Mouse (Mus musculus) midbrain, embryonic 16.5 days (tissue): ENCODE results near the gene Ptgds. TPM values are rescaled to one million over a fixed set of nuclear protein-coding genes. Genes with fewer than 3 reads are reported as not detected.

ENCODE experiments used
- ATAC-seq: fragments of 200-750 bp; cut with Nextera tagmentation; 2 replicates; pipeline ENCODE4 v1.8.0; 2017; ENCODE audit warnings: moderate TSS enrichment
- H3K27ac ChIP-seq: fragments of 300-500 bp; sonication (generic); 2 replicates; pipeline ENCODE4 v1.5.1; 2014; ENCODE audit warnings: mild to moderate bottlenecking, low read length, mixed read lengths
- H3K27me3 ChIP-seq: fragments of 300-500 bp; sonication (generic); 2 replicates; pipeline ENCODE4 v1.6.1; 2014; ENCODE audit warnings: low read depth, low read length, mixed read lengths; ENCODE audit not compliant: control insufficient read depth, insufficient read depth
- H3K36me3 ChIP-seq: fragments of 300-500 bp; sonication (generic); 2 replicates; pipeline ENCODE4 v1.6.1; 2014; ENCODE audit warnings: mild to moderate bottlenecking, low read length, moderate library complexity, mixed read lengths; ENCODE audit not compliant: control insufficient read depth, insufficient read depth
- H3K4me1 ChIP-seq: fragments of 300-500 bp; sonication (generic); 2 replicates; pipeline ENCODE4 v1.6.1; 2014; ENCODE audit warnings: mild to moderate bottlenecking, low read length, mixed read lengths; ENCODE audit not compliant: control insufficient read depth, insufficient read depth
- H3K4me2 ChIP-seq: fragments of 300-500 bp; sonication (generic); 2 replicates; pipeline ENCODE4 v1.6.1; 2014; ENCODE audit warnings: mild to moderate bottlenecking, low read length, mixed read lengths
- H3K4me3 ChIP-seq: fragments of 300-500 bp; sonication (generic); 2 replicates; pipeline ENCODE4 v1.5.1; 2014; ENCODE audit warnings: low read depth, mild to moderate bottlenecking, low read length, moderate library complexity, mixed read lengths
- H3K9ac ChIP-seq: fragments of 300-500 bp; sonication (generic); 2 replicates; pipeline ENCODE4 v1.6.1; 2014; ENCODE audit warnings: low read depth, low read length, mixed read lengths
- H3K9me3 ChIP-seq: fragments of 300-500 bp; sonication (generic); replicated peaks from 2 replicates; pipeline ENCODE4 v1.6.1; 2014; ENCODE audit warnings: mild to moderate bottlenecking, low read length, mixed read lengths; ENCODE audit not compliant: control insufficient read depth, poor library complexity, severe bottlenecking
- WGBS: fragments of 180-500 bp; shearing (Covaris S2); extraction: QIAGEN DNeasy Blood & Tissue Kit; methylation state at CpG from one replicate; pipeline ENCODE4 v1.1.7; 2014; 5-methylcytosine and 5-hydroxymethylcytosine counted together
- polyA plus RNA-seq: library from polyadenylated mRNA; unstranded; fragments of >200 nt; fragmentation: Nextera tagmentation; extraction: Ambion mirVana; gene quantifications from 2 replicates; pipeline ENCODE4 v1.2.1, GENCODE M21; 2015

The Ptgds gene
- polyA plus RNA-seq, 1 experiment from 2014 or later = 593 TPM

GRCm38 (mm10) chr2:25487965-25488670, 18.3 kb upstream of the Ptgds start:
- no peaks in the 10 kb centered on the region for H3K27me3 ChIP-seq
- no peak overlapping the region for H3K4me2 ChIP-seq
- H3K4me3 ChIP-seq = no peak overlapping the region
- H3K9me3 ChIP-seq = no peaks in the 10 kb centered on the region
- ATAC-seq = no peak
- WGBS = 70% methylated on average over 6 of the region's 6 CpGs
- H3K27ac ChIP-seq = no peak overlapping the region
- H3K36me3 ChIP-seq = no peaks in the 10 kb centered on the region
- H3K4me1 ChIP-seq = no peaks in the 10 kb centered on the region
- H3K9ac ChIP-seq = no peak overlapping the region

- Histone ChIP-seq H3K9me3 (no peaks in the 10 kb centered on the region), H3K4me1 (no peaks in the 10 kb centered on the region), H3K4me3 (no peak overlapping the region), H3K4me2 (no peak overlapping the region), H3K36me3 (no peaks in the 10 kb centered on the region), H3K9ac (no peak overlapping the region), H3K27me3 (no peaks in the 10 kb centered on the region), H3K27ac (no peak overlapping the region)
- no peak for ATAC-seq
- 66% methylated on average over 11 of the region's 11 CpGs for WGBS
These were observed 15.2 kb upstream of the Ptgds start for GRCm38 (mm10) chr2:25484901-25485647.

DNA sequence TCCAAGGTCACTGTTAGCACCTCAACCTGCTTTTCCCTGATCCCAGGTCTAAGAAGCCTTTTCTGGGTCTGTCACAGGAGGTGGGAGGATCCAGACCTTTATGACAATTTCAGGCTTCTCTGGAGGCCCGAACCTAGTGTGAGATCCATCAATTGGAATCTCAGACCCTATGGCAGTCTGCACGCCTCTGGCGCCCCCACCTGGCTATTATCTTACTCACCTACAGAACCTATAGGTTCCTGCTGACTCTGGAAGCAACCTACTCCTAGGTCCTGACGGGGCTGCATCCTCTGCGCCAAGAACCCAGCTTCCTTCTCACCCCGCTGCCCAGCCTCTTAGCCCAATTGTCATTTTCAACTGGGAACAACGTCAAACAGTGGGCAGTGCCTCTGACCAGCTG, 13.1 kb upstream of the Ptgds start:
- ATAC-seq = no peak
- no peak overlapping the region for H3K4me3 ChIP-seq
- H3K36me3 ChIP-seq = no peaks in the 10 kb centered on the region
- H3K9me3 ChIP-seq = no peaks in the 10 kb centered on the region
- H3K27me3 ChIP-seq = no peaks in the 10 kb centered on the region
- no peaks in the 10 kb centered on the region for H3K4me1 ChIP-seq
- no peak overlapping the region for H3K27ac ChIP-seq
- WGBS = 24% methylated on average over 7 of the region's 7 CpGs
- no peak overlapping the region for H3K4me2 ChIP-seq
- no peak overlapping the region for H3K9ac ChIP-seq

DNA sequence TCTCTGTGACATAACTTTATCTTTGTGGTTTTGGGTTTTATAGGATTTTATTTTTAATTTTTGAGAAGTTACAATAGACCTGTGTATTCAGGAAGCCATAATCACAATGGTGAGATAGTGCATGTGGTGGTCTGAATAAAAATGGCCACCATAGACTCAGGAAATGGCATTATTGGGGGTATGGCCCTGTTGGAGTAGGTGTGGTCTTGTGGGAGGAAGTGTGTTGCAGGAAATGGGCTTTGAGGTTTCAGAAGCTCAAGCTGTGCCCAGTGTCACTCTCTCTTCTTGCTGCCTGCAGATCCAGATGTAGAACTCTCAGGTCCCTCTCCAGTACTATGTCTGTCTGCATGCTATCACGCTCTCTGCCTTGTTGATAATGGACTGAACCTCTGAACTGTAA, 10.7 kb upstream of the Ptgds start:
- no peaks in the 10 kb centered on the region for H3K4me1 ChIP-seq
- H3K27ac ChIP-seq = no peak overlapping the region
- no peak overlapping the region for H3K9ac ChIP-seq
- no peak for ATAC-seq
- no peak overlapping the region for H3K4me3 ChIP-seq
- H3K9me3 ChIP-seq = no peaks in the 10 kb centered on the region
- H3K27me3 ChIP-seq = no peaks in the 10 kb centered on the region
- H3K4me2 ChIP-seq = no peak overlapping the region
- 83% methylated on average over 1 of the region's 1 CpGs for WGBS
- no peaks in the 10 kb centered on the region for H3K36me3 ChIP-seq

DNA sequence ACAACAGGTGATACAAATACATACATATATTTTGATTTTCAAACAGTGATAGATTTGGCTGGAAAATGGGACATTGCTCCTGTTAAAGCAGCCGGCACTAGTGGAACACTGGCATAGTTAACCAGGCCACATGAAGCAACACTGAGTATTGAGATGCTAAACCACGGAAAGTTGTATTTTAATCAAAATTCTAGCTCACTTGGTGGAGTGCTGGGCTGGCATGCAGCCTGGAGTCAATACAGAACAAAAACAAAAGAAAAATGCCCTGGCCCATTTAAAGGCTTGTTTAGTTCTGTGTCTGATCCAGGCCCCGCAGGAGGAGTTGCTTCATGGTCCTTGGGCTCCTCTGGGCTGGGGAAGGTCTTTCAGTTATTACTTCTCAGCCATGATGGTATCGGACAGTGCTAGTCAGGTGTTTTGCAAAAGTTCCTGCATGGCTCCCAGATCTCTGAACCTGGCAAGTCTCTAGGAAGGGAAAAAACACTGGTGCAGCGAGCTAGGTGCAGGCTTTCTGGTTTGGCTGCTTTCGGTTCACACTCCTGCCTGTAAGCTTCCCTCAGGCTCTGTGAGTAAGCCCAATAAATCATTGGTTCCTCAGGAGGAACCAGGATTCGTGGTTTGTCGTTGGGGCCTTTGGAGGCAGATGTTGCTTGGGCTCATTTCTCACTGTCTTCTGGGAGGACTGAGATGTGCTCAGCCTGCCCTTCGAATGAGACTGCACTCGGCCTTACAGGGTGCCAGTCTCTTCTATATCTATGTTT, 9.9 kb upstream of the Ptgds start:
- Histone ChIP-seq H3K4me1 (no peaks in the 10 kb centered on the region), H3K27me3 (no peaks in the 10 kb centered on the region)

DNA sequence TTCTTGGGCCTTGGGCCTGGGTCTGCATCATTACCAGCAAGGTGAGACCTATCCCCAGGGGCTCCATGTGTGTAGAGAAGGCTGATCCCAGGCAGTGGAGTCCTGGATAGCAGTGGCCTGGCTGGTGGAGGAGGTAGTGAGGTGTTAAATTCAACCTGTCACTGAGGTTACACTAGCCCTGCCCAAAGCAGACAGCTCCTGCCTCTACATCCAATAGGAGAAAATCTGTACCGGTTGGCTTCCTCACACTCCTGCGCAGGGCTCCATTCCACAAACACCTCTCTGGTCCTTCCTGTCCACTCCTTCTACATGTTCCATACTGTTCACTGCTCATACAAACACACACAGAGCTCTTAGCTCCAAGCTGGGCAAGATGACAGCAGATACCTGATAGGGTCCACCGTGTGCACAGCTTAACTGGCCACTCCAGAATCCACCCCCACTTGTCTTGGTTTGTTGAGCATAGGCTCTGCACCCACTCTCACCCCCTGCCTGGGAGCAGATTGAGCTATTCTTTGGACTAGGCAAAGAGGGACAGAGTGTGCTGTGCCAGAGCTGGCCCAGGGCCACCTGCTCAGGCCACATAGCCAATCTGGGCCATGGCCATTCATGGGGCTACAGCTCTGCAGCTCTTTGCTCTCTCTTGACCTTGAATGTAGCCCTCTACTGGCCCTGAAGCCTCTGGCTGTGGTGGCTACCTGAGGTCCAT, 8.3 kb upstream of the Ptgds start:
- Histone ChIP-seq H3K4me3 (no peak overlapping the region), H3K4me1 (no peaks in the 10 kb centered on the region), H3K27ac (no peak overlapping the region), H3K36me3 (no peaks in the 10 kb centered on the region), H3K9me3 (no peaks in the 10 kb centered on the region), H3K4me2 (no peak overlapping the region), H3K9ac (no peak overlapping the region), H3K27me3 (no peaks in the 10 kb centered on the region)
- no peak for ATAC-seq
- WGBS = 90% methylated on average over 3 of the region's 3 CpGs

More for the DNA sequence above, 9.9 kb upstream of the Ptgds start:
- ATAC-seq = no peak
- Histone ChIP-seq H3K36me3 (no peaks in the 10 kb centered on the region), H3K27ac (no peak overlapping the region), H3K4me3 (no peak overlapping the region), H3K9ac (no peak overlapping the region), H3K9me3 (no peaks in the 10 kb centered on the region), H3K4me2 (no peak overlapping the region)
- 78% methylated on average over 10 of the region's 10 CpGs for WGBS

DNA sequence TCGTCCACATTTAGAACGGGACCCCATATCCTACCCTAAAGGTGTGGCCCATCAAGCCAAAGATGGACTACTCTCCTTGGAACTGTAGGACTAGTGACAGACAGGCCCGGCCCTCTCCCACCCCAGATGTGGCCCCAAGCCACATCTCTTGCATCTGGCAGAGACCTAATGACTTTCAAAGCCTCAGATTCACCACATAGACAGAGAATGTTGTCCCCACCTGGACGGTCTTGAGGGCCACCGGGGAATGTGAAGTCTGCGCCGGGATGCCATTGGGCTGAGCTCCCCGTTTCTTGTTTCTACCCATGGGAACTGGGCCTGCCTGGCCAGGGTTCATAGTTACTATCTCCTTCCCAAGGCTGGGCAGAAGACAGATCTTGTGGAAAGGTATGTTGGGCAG, 7.7 kb upstream of the Ptgds start:
- Histone ChIP-seq H3K9ac (no peak overlapping the region), H3K4me1 (no peaks in the 10 kb centered on the region), H3K27me3 (no peaks in the 10 kb centered on the region), H3K9me3 (no peaks in the 10 kb centered on the region), H3K4me2 (no peak overlapping the region), H3K36me3 (no peaks in the 10 kb centered on the region), H3K4me3 (no peak overlapping the region), H3K27ac (no peak overlapping the region)
- 88% methylated on average over 8 of the region's 8 CpGs for WGBS
- ATAC-seq = no peak

GRCm38 (mm10) chr2:25472550-25472949, 2.7 kb upstream of the Ptgds start:
- Histone ChIP-seq H3K9ac (no peak overlapping the region), H3K36me3 (no peaks in the 10 kb centered on the region), H3K27ac (no peak overlapping the region), H3K4me1 (no peaks in the 10 kb centered on the region), H3K9me3 (no peaks in the 10 kb centered on the region), H3K4me2 (no peak overlapping the region), H3K27me3 (no peaks in the 10 kb centered on the region), H3K4me3 (no peak overlapping the region)
- 76% methylated on average over 2 of the region's 2 CpGs for WGBS
- ATAC-seq = no peak
